ENCODE assay signal across 8 mouse cellular contexts in genomic region chr2:6267537-6267936, GRCm38 (mm10). TPM values are rescaled to one million over a fixed set of nuclear protein-coding genes. Genes with fewer than 3 reads are reported as not detected.
DNase-seq lines count a peak whose midpoint lies in the region; ATAC-seq and TF ChIP-seq lines count a peak whose summit lies in the region.

No protein-coding gene starts in this region.

- WGBS in cerebellum, adult 2 months, result 18% methylated on average over 9 of the region's 9 CpGs
- WGBS in hindbrain, embryonic 12.5 days, result 43% methylated on average over 9 of the region's 9 CpGs
- WGBS in limb, embryonic 13.5 days, result 25% methylated on average over 9 of the region's 9 CpGs
- whole genome bisulfite sequencing in midbrain, embryonic 13.5 days, result 29% methylated on average over 9 of the region's 9 CpGs

- H3K36me3 ChIP-seq in hindbrain, embryonic 12.5 days, result no peaks in the 10 kb centered on the region
- H3K36me3 ChIP-seq in limb, embryonic 13.5 days, result no peaks in the 10 kb centered on the region
- no peaks in the 10 kb centered on the region for H3K36me3 ChIP-seq in midbrain, embryonic 13.5 days

- TF ChIP-seq POLR2A in cerebellum, adult 2 months (IDR thresholded peaks at IDR 0.05; ENCODE audit: borderline replicate concordance, insufficient read depth, low read length), result no peak

- H3K27ac ChIP-seq in cerebellum, adult 2 months (ENCODE audit: insufficient read depth, low read length), result no peak overlapping the region
- peak overlapping the region; percentile 36; the same call in 1 of the 2 replicates for H3K27ac ChIP-seq in hindbrain, embryonic 12.5 days
- no peak overlapping the region for H3K27ac ChIP-seq in limb, embryonic 13.5 days
- H3K27ac ChIP-seq in midbrain, embryonic 13.5 days, result peak overlapping the region; percentile 64

- TF ChIP-seq CTCF in cerebellum, adult 2 months (IDR thresholded peaks at IDR 0.05; ENCODE audit: borderline replicate concordance, insufficient read depth, low read depth, low read length), result no peak

- H3K9ac ChIP-seq in hindbrain, embryonic 12.5 days, result no peak overlapping the region
- no peak overlapping the region for H3K9ac ChIP-seq in limb, embryonic 13.5 days
- peak overlapping the region; percentile 28; the same call in 1 of the 2 replicates for H3K9ac ChIP-seq in midbrain, embryonic 13.5 days (replicated peaks)

- ATAC-seq in hindbrain, embryonic 12.5 days (ENCODE audit: low FRiP score), result peak; percentile 53
- 0 out of 2 replicates have a peak, but pooled peaks have one; percentile 46 for ATAC-seq in limb, embryonic 13.5 days (ENCODE audit: low FRiP score, low read depth)
- peak; percentile 76 for ATAC-seq in midbrain, embryonic 13.5 days

- peaks cover 7% of the 10 kb centered on the region for H3K4me1 ChIP-seq in cerebellum, adult 2 months (ENCODE audit: control insufficient read depth, insufficient read depth, low read length)
- peaks cover 6% of the 10 kb centered on the region for H3K4me1 ChIP-seq in hindbrain, embryonic 12.5 days
- H3K4me1 ChIP-seq in limb, embryonic 13.5 days, result peaks cover 26% of the 10 kb centered on the region
- H3K4me1 ChIP-seq in midbrain, embryonic 13.5 days (replicated peaks), result peaks cover 16% of the 10 kb centered on the region

- no peaks in the 10 kb centered on the region for H3K27me3 ChIP-seq in cerebellum, adult 2 months (ENCODE audit: control insufficient read depth, insufficient read depth, low read length)
- H3K27me3 ChIP-seq in hindbrain, embryonic 12.5 days, result no peaks in the 10 kb centered on the region
- no peaks in the 10 kb centered on the region for H3K27me3 ChIP-seq in limb, embryonic 13.5 days
- H3K27me3 ChIP-seq in midbrain, embryonic 13.5 days, result peaks cover 13% of the 10 kb centered on the region; the same call in 1 of the 2 replicates

- H3K9me3 ChIP-seq in hindbrain, embryonic 12.5 days (replicated peaks), result no peaks in the 10 kb centered on the region
- no peaks in the 10 kb centered on the region for H3K9me3 ChIP-seq in limb, embryonic 13.5 days
- H3K9me3 ChIP-seq in midbrain, embryonic 13.5 days, result peaks cover 6% of the 10 kb centered on the region; the same call in 1 of the 2 replicates

- no peak overlapping the region for H3K4me2 ChIP-seq in hindbrain, embryonic 12.5 days (replicated peaks)
- H3K4me2 ChIP-seq in limb, embryonic 13.5 days (replicated peaks), result no peak overlapping the region
- peak overlapping the region; percentile 15 for H3K4me2 ChIP-seq in midbrain, embryonic 13.5 days (replicated peaks)

- peak; percentile 35 to 48 for DNase-seq in cerebellum, adult 2 months
- DNase-seq in cerebellum, adult 11-12 months, result no peak
- peak; percentile 58 for DNase-seq in adrenal gland, adult 8-10 months
- DNase-seq in frontal cortex, postnatal 25 days (ENCODE audit: low spot score in 2 of 2), result peak; percentile 22 to 27
- peak; percentile 25 for DNase-seq in urinary bladder, adult 2 months (ENCODE audit: low spot score)

- no peak overlapping the region for H3K4me3 ChIP-seq in cerebellum, adult 2 months (replicated peaks; ENCODE audit: insufficient read depth, low read depth, low read length)
- no peak overlapping the region for H3K4me3 ChIP-seq in hindbrain, embryonic 12.5 days
- no peak overlapping the region for H3K4me3 ChIP-seq in limb, embryonic 13.5 days
- H3K4me3 ChIP-seq in midbrain, embryonic 13.5 days (replicated peaks), result no peak overlapping the region

RNA-seq across cellular contexts. Expression of gene Echdc3, which starts 54.7 kb away (rescaled TPM):
- 3.1 and 3.3 TPM in 2 replicates for polyA plus RNA-seq in cerebellum, adult 2 months (2012; rRNA removed)
- 10 to 100 TPM; 33.7 to 77.4 (median 52.6) TPM for total RNA-seq in adrenal gland, adult 8-10 months (2022)
- polyA plus RNA-seq in hindbrain, embryonic 12.5 days (2016; fragmentation: Nextera tagmentation; extraction: Ambion mirVana), result 2.8 and 3.0 TPM in 2 replicates
- 4.3 and 5.4 TPM in 2 replicates for polyA plus RNA-seq in limb, embryonic 13.5 days (2015; fragmentation: Nextera tagmentation; extraction: Ambion mirVana)
- 1.9 and 2.3 TPM in 2 replicates for polyA plus RNA-seq in midbrain, embryonic 13.5 days (2015; fragmentation: Nextera tagmentation; extraction: Ambion mirVana)
- polyA plus RNA-seq in urinary bladder, adult 2 months (2012; rRNA removed), result 12.0 and 12.8 TPM in 2 replicates

RNA-seq across cellular contexts. Expression of gene Usp6nl, which starts 54.9 kb away (rescaled TPM):
- 15.5 and 16.5 TPM in 2 replicates for polyA plus RNA-seq in cerebellum, adult 2 months (2012; rRNA removed)
- 10 to 100 TPM; 31.7 to 41.4 (median 35.1) TPM for total RNA-seq in adrenal gland, adult 8-10 months (2022)
- polyA plus RNA-seq in hindbrain, embryonic 12.5 days (2016; fragmentation: Nextera tagmentation; extraction: Ambion mirVana), result 15.6 and 16.3 TPM in 2 replicates
- polyA plus RNA-seq in limb, embryonic 13.5 days (2015; fragmentation: Nextera tagmentation; extraction: Ambion mirVana), result 7.4 and 8.6 TPM in 2 replicates
- 8.5 and 8.6 TPM in 2 replicates for polyA plus RNA-seq in midbrain, embryonic 13.5 days (2015; fragmentation: Nextera tagmentation; extraction: Ambion mirVana)
- polyA plus RNA-seq in urinary bladder, adult 2 months (2012; rRNA removed), result 6.0 and 8.4 TPM in 2 replicates

Comparison
In these comparisons a context has a peak if more than half of its experiments do, and no peak if none do; other contexts are left out.
1. H3K27ac ChIP-seq: peak in hindbrain, embryonic 12.5 days (single experiment) and midbrain, embryonic 13.5 days (single experiment); none in cerebellum, adult 2 months (single experiment) and limb, embryonic 13.5 days (single experiment).
2. Peak in every context shown above with its lines, with median percentiles within 50 percentile points of each other: ATAC-seq.